In genomic region chr14:21741314-21741713, GRCm38 (mm10) we compare ENCODE assay signal across 1 mouse cellular context.
TF ChIP-seq lines count a peak whose summit lies in the region.

No protein-coding gene starts in this region.

TF ChIP-seq in myocyte, 11 proteins besides CTCF, POLR2A, EP300 and RAD21 (continued from another document):
- TF ChIP-seq MYOD1 (IDR thresholded peaks at IDR 0.05; ENCODE audit: control insufficient read depth in 1 of 3, insufficient read length in 2 of 3, low read depth in 2 of 3) = no peak
- no peak for TF ChIP-seq CEBPB (IDR thresholded peaks at IDR 0.05; ENCODE audit: insufficient read depth, poor library complexity, severe bottlenecking)
- TF ChIP-seq REST (IDR thresholded peaks at IDR 0.05; ENCODE audit: insufficient read depth, insufficient read length) = no peak
- TF ChIP-seq TCF3 (IDR thresholded peaks at IDR 0.05; ENCODE audit: insufficient read length, low read depth) = no peak
